Mouse (Mus musculus) midbrain, embryonic 11.5 days (tissue): Measurements from ENCODE around the gene Tbc1d10a. TPM values are rescaled to one million over a fixed set of nuclear protein-coding genes. Genes with fewer than 3 reads are reported as not detected.
A peak's percentile ranks its signal among the peaks of the same experiment; 100 is the strongest.

Experiments
- ATAC-seq: fragments of 200-750 bp; cut with Nextera tagmentation; 2 replicates; pipeline ENCODE4 v1.8.0; 2017; ENCODE audit warnings: moderate TSS enrichment, moderate library complexity; ENCODE audit not compliant: low FRiP score
- DNase-seq: peaks from one replicate; pipeline ENCODE4 v3.0.0; 2015; ENCODE audit warnings: low spot score; ENCODE audit errors: missing footprints
- H3K27ac ChIP-seq: fragments of 300-500 bp; sonication (generic); 2 replicates; pipeline ENCODE4 v1.5.1; 2014; ENCODE audit warnings: low read depth, low read length
- H3K27me3 ChIP-seq: fragments of 300-500 bp; sonication (generic); 2 replicates; pipeline ENCODE4 v1.6.1; 2014; ENCODE audit warnings: mild to moderate bottlenecking, low read length, moderate library complexity, mixed read lengths; ENCODE audit not compliant: control insufficient read depth, insufficient read depth
- H3K36me3 ChIP-seq: fragments of 300-500 bp; sonication (generic); 2 replicates; pipeline ENCODE4 v1.6.1; 2014; ENCODE audit warnings: mild to moderate bottlenecking, low read length, moderate library complexity, mixed read lengths; ENCODE audit not compliant: control insufficient read depth, insufficient read depth
- H3K4me1 ChIP-seq: fragments of 300-500 bp; sonication (generic); 2 replicates; pipeline ENCODE4 v1.6.1; 2014; ENCODE audit warnings: low read length; ENCODE audit not compliant: control insufficient read depth, insufficient read depth
- H3K4me2 ChIP-seq: fragments of 300-500 bp; sonication (generic); 2 replicates; pipeline ENCODE4 v1.6.1; 2014; ENCODE audit warnings: mild to moderate bottlenecking, moderate library complexity
- H3K4me3 ChIP-seq: fragments of 300-500 bp; sonication (generic); 2 replicates; pipeline ENCODE4 v1.5.1; 2014; ENCODE audit warnings: low read depth, low read length
- H3K9ac ChIP-seq: fragments of 300-500 bp; sonication (generic); 2 replicates; pipeline ENCODE4 v1.6.1; 2014; ENCODE audit warnings: low read length
- H3K9me3 ChIP-seq: fragments of 300-500 bp; sonication (generic); 2 replicates; pipeline ENCODE4 v1.6.1; 2016; ENCODE audit warnings: low read length; ENCODE audit not compliant: control insufficient read depth
- WGBS: fragments of 180-500 bp; shearing (Covaris S2); extraction: QIAGEN DNeasy Blood & Tissue Kit; methylation state at CpG from one replicate; pipeline ENCODE4 v1.1.7; 2014; 5-methylcytosine and 5-hydroxymethylcytosine counted together
- polyA plus RNA-seq: library from polyadenylated mRNA; unstranded; fragments of >200 nt; fragmentation: Nextera tagmentation; extraction: Ambion mirVana; gene quantifications from 2 replicates; pipeline ENCODE4 v1.2.1, GENCODE M21; 2014

Tbc1d10a gene
- polyA plus RNA-seq, 1 experiment from 2014 or later = 17.3 TPM

DNA sequence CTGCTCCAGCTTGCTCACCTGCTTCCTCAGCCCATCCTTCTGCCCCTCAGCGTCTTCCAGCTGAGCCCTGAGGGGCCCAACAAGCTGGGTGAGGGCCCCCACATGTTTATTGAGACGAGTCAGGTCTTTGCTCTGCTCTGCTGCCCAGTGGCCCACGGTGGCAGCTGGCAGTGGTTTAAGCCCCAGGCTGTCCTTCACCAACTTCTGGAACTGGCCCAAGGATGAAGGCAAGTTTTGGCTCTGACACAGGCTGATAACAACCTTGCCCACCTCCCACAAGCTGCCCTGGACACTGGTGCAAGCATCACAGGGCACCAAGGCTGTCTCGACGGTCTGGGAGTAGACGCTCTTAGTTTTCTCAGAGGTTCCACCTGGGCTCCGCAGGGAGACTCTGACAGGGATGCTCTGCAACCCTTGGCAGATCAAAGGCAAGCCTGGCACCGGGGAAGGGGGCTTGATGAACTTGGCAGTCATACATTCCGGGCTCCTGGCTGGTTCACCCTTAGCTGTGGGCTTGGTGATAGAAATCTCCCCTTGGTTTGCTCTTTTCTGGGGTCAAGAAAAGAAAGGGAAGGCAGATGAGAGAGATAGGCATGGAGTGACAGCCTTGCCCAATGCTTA, 37.9 kb upstream of the Tbc1d10a start:
- no peak overlapping the region for H3K9ac ChIP-seq
- H3K4me1 ChIP-seq = no peaks in the 10 kb centered on the region
- H3K27ac ChIP-seq = no peak overlapping the region
- DNase-seq (no peak), ATAC-seq (no peak)
- H3K4me2 ChIP-seq = no peak overlapping the region
- no peak overlapping the region for H3K4me3 ChIP-seq
- no peaks in the 10 kb centered on the region for H3K9me3 ChIP-seq
- 0 out of 2 replicates have a peak, but pooled peaks cover 1% of the 10 kb centered on the region for H3K36me3 ChIP-seq
- WGBS = 90% methylated on average over 9 of the region's 9 CpGs
- no peaks in the 10 kb centered on the region for H3K27me3 ChIP-seq

DNA sequence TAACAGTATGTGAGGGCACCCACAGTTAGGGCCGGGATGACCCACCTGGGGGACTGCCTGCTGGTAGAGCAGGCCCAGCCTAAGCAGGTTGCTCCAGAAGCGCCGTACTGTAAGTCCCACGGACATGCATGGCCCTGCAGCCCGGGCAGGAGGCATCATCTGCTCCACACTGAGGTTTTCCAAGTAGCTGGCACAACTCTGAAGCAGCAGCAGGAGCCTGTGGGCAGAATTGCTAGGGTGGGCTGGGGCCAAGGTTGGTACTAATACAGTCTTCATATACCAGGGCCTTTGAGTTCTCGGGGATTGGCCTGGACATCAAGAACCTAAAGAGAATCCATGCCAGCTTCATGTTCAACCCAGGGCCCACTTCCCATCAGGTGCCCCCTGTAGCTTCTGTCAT, 36.7 kb upstream of the Tbc1d10a start:
- Histone ChIP-seq H3K4me3 (no peak overlapping the region), H3K27me3 (no peaks in the 10 kb centered on the region), H3K4me1 (no peaks in the 10 kb centered on the region), H3K9me3 (no peaks in the 10 kb centered on the region), H3K27ac (no peak overlapping the region), H3K9ac (no peak overlapping the region), H3K36me3 (no peaks in the 10 kb centered on the region), H3K4me2 (no peak overlapping the region)
- no peak for DNase-seq
- no peak for ATAC-seq
- 85% methylated on average over 6 of the region's 6 CpGs for WGBS

DNA sequence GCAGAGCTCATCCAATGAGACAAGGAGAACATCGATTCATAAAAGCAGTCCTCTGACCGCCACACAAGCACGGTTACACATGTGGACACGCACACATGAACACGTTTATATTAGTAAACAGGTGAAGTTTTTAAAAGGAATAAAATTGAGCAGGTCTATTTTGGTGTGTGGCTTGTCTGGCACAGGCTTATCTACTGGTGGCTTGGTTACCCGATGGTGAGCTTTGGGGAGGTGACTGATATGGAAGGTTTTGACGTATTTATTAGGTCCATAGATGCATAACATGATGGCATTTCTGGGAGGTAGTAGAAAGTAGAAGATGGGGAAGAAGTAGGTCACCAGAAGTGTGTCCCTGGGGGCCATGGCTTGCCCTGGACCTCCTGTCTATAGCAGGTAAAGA, 32.9 kb upstream of the Tbc1d10a start:
- Histone ChIP-seq H3K27me3 (no peaks in the 10 kb centered on the region), H3K4me2 (no peak overlapping the region), H3K36me3 (no peaks in the 10 kb centered on the region), H3K9ac (no peak overlapping the region), H3K4me1 (no peaks in the 10 kb centered on the region; the same call in 1 of the 2 replicates), H3K27ac (no peak overlapping the region), H3K4me3 (no peak overlapping the region), H3K9me3 (no peaks in the 10 kb centered on the region)
- DNase-seq (no peak), ATAC-seq (no peak)
- WGBS = 93% methylated on average over 7 of the region's 7 CpGs

DNA sequence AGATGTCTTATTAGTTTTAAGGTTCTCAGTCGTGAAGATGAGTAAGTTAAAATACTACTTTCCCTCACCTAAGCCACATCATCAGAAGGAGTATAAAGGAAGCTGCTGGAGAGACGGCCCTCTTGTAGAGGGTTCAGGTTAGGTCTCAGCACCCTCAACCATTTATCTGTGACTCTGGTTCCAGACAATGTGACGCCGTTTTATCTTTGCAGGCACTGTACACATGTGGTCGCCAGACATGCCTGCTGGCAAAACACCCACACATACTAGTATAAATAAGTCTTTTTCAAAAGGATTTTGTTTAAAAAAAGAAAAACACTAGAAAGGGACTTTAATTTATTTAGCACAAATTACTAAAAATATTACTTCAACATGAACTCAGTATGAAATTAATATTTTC, 30.9 kb upstream of the Tbc1d10a start:
- H3K9me3 ChIP-seq = no peaks in the 10 kb centered on the region
- H3K4me3 ChIP-seq = no peak overlapping the region
- H3K27me3 ChIP-seq = no peaks in the 10 kb centered on the region
- no peak for DNase-seq
- H3K27ac ChIP-seq = no peak overlapping the region
- no peak overlapping the region for H3K9ac ChIP-seq
- H3K4me2 ChIP-seq = no peak overlapping the region
- 79% methylated on average over 5 of the region's 5 CpGs for WGBS
- ATAC-seq = no peak
- peaks cover 2% of the 10 kb centered on the region; the same call in 1 of the 2 replicates for H3K4me1 ChIP-seq
- H3K36me3 ChIP-seq = no peaks in the 10 kb centered on the region

- Histone ChIP-seq H3K4me3 (no peak overlapping the region), H3K4me2 (no peak overlapping the region), H3K9ac (no peak overlapping the region), H3K27ac (no peak overlapping the region), H3K9me3 (no peaks in the 10 kb centered on the region), H3K27me3 (no peaks in the 10 kb centered on the region), H3K36me3 (peaks cover 11% of the 10 kb centered on the region), H3K4me1 (peaks cover 15% of the 10 kb centered on the region)
- WGBS = 99% methylated on average over 3 of the region's 3 CpGs
- ATAC-seq (no peak), DNase-seq (no peak)
These were observed 27.9 kb upstream of the Tbc1d10a start for GRCm38 (mm10) chr11:4158676-4159075.

DNA sequence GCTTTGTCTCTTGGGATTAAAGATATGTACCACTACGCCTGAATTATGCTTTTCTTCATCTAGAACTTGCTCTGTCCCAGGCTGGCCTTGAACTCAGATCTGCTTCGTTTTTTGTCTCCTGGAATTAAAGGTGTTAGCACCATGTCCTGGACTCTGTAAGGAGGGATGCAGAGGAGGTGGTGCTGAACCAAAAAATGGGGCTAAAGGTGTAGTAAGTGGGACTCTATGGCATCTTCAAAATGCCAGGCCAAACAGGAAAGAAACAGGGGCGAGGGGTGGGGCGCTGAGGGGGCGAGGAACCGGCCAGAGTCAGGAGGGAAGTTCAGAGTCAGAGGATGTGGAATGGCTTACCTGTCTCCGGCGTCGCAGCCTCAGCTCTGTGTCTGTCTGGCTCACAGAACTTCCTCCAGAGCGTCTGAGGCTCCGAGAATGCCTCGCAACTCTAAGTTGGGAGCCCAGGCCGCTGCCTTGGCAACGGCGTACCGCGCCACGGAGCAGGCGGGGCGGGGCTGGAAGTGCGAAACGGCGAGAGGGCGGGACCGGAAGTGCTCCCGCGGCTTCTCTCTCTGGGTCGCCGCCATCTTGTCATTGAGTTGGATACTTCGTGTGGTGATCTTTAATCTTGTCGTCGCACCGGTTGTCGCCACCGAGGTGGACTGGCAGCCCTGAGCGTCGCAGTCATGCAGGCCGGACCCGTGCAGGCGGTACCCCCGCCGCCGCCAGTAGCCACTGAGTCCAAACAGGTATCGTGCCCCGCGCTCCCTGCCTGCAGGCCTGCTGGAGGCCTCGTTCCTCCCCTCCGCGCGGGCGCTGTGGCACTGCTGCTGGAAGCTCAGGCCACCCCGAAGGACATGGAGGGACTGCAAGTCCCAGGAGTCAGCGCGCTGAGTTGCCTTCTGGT, 26.5 kb upstream of the Tbc1d10a start, which contains the start of the genes Ccdc157 and Sf3a1:
Gene Ccdc157, minus strand, starts transcription at position 486 of the 901 bp plus-strand sequence.
Gene Sf3a1, plus strand, starts transcription at position 543 of the 901 bp plus-strand sequence.
- Histone ChIP-seq H3K4me1 (peaks cover 17% of the 10 kb centered on the region), H3K9ac (peak within 1 kb of the TSS; percentile 66)
- 2% methylated on average over 53 of the region's 54 CpGs for WGBS

GRCm38 (mm10) chr11:4160758-4161480, 25.7 kb upstream of the Tbc1d10a start:
- Histone ChIP-seq H3K9ac (peak overlapping the region; percentile 66), H3K27me3 (no peaks in the 10 kb centered on the region), H3K36me3 (peaks cover 25% of the 10 kb centered on the region), H3K4me3 (peak overlapping the region; percentile 51), H3K4me2 (peak overlapping the region; percentile 91), H3K4me1 (peaks cover 17% of the 10 kb centered on the region), H3K9me3 (no peaks in the 10 kb centered on the region), H3K27ac (no peak overlapping the region)
- WGBS = 11% methylated on average over 15 of the region's 15 CpGs
- ATAC-seq (no peak), DNase-seq (no peak)

More for the DNA sequence above, 26.5 kb upstream of the Tbc1d10a start, which contains the start of the genes Ccdc157 and Sf3a1:
- H3K27me3 ChIP-seq = no peaks in the 10 kb centered on the region
- H3K4me2 ChIP-seq = peak within 1 kb of the TSS; percentile 91
- H3K36me3 ChIP-seq = peaks cover 24% of the 10 kb centered on the region
- H3K27ac ChIP-seq = peak within 1 kb of the TSS; percentile 7; the same call in 1 of the 2 replicates
- peak; percentile 98 for ATAC-seq
- peak within 1 kb of the TSS; percentile 51 for H3K4me3 ChIP-seq
- DNase-seq = peak; percentile 99
- H3K9me3 ChIP-seq = no peaks in the 10 kb centered on the region

DNA sequence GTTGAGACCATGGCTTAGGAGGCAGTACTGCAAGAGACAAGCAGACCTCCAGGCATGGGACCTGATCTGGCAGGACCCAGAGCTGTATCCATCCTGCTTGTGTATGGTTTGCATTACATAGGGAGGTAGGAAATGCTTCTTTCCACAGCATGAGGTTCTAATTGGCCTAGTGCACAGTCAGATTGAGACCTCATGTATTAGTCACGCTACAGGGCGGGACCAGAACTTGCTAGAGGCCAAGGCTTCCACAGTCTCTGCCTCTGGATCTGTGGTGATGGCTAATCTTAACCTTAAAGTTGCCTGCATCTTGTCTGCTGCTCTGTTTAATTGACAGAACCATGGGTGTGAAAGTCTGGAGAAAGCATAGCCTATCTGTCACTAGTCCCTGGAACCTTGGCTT, 21.9 kb upstream of the Tbc1d10a start:
- H3K36me3 ChIP-seq = peaks cover 44% of the 10 kb centered on the region
- WGBS = 87% methylated on average over 2 of the region's 2 CpGs
- no peak overlapping the region for H3K9ac ChIP-seq
- H3K27me3 ChIP-seq = no peaks in the 10 kb centered on the region
- DNase-seq = no peak
- H3K4me1 ChIP-seq = peaks cover 16% of the 10 kb centered on the region
- H3K4me3 ChIP-seq = no peak overlapping the region
- no peak overlapping the region for H3K27ac ChIP-seq
- no peak for ATAC-seq
- no peaks in the 10 kb centered on the region for H3K9me3 ChIP-seq
- H3K4me2 ChIP-seq = no peak overlapping the region
